In genomic region chr1:90203783-90204690, GRCm38 (mm10) we compare ENCODE assay signal across 8 mouse cellular contexts. TPM values are rescaled to one million over a fixed set of nuclear protein-coding genes. Genes with fewer than 3 reads are reported as not detected.
DNase-seq lines count a peak whose midpoint lies in the region; ATAC-seq and TF ChIP-seq lines count a peak whose summit lies in the region.

TSS of gene Ackr3 (plus strand) at chr1:90203980.

- H3K27ac ChIP-seq in cerebellum, adult 2 months (ENCODE audit: insufficient read depth, low read length): no peak within 1 kb of the TSS
- H3K27ac ChIP-seq in forebrain, embryonic 16.5 days (ENCODE audit: low read length): peak within 1 kb of the TSS; percentile 85
- H3K27ac ChIP-seq in liver, embryonic 15.5 days (replicated peaks): no peak within 1 kb of the TSS
- peak within 1 kb of the TSS; percentile 71 for H3K27ac ChIP-seq in neural tube, embryonic 15.5 days (replicated peaks)

- H3K27me3 ChIP-seq in C2C12 (ENCODE audit: control insufficient read depth, insufficient read depth, insufficient read length): no peaks in the 10 kb centered on the region
- no peaks in the 10 kb centered on the region; the same call in 1 of the 2 replicates for H3K27me3 ChIP-seq in cerebellum, adult 2 months (ENCODE audit: control insufficient read depth, insufficient read depth, low read length)
- H3K27me3 ChIP-seq in forebrain, embryonic 16.5 days (replicated peaks; ENCODE audit: control insufficient read depth, insufficient read depth, low read length): no peaks in the 10 kb centered on the region; the same call in 1 of the 2 replicates
- H3K27me3 ChIP-seq in liver, embryonic 15.5 days: peaks cover 74% of the 10 kb centered on the region
- H3K27me3 ChIP-seq in neural tube, embryonic 15.5 days (replicated peaks): peaks cover 8% of the 10 kb centered on the region; the same call in 1 of the 2 replicates

- H3K4me2 ChIP-seq in forebrain, embryonic 16.5 days (ENCODE audit: low read length): peak within 1 kb of the TSS; percentile 67
- H3K4me2 ChIP-seq in liver, embryonic 15.5 days: peak within 1 kb of the TSS; percentile 23; the same call in 1 of the 2 replicates
- H3K4me2 ChIP-seq in neural tube, embryonic 15.5 days: peak within 1 kb of the TSS; percentile 63

- peak within 1 kb of the TSS; percentile 82 for H3ac ChIP-seq in C2C12 (ENCODE audit: control insufficient read depth, insufficient read length, low read depth)

- ATAC-seq in forebrain, embryonic 16.5 days: peak; percentile 88
- no peak for ATAC-seq in liver, embryonic 15.5 days (ENCODE audit: insufficient read depth)
- ATAC-seq in neural tube, embryonic 15.5 days (ENCODE audit: low FRiP score): peak; percentile 82

- H3K4me3 ChIP-seq in C2C12 (ENCODE audit: insufficient read depth, poor library complexity, severe bottlenecking): peak within 1 kb of the TSS; percentile 43
- peak within 1 kb of the TSS; percentile 39 for H3K4me3 ChIP-seq in cerebellum, adult 2 months (replicated peaks; ENCODE audit: insufficient read depth, low read depth, low read length)
- H3K4me3 ChIP-seq in forebrain, embryonic 16.5 days (replicated peaks; ENCODE audit: low read length): peak within 1 kb of the TSS; percentile 59
- peak within 1 kb of the TSS; percentile 27 for H3K4me3 ChIP-seq in liver, embryonic 15.5 days (replicated peaks)
- peak within 1 kb of the TSS; percentile 49 for H3K4me3 ChIP-seq in neural tube, embryonic 15.5 days (replicated peaks)

- peak within 1 kb of the TSS; percentile 72 for H3K9ac ChIP-seq in forebrain, embryonic 16.5 days (replicated peaks; ENCODE audit: low read depth, low read length)
- H3K9ac ChIP-seq in liver, embryonic 15.5 days: no peak within 1 kb of the TSS
- peak within 1 kb of the TSS; percentile 47 for H3K9ac ChIP-seq in neural tube, embryonic 15.5 days (replicated peaks)

- DNase-seq in cerebellum, adult 2 months: peak; percentile 64 to 67
- DNase-seq in heart, postnatal 14 days: peak; percentile 85 to 90
- DNase-seq in large intestine, adult 2 months (ENCODE audit: low read depth, low spot score): no peak
- peak; percentile 10 to 25 for DNase-seq in thymus, adult 18-20 months

- TF ChIP-seq POLR2A in cerebellum, adult 2 months (IDR thresholded peaks at IDR 0.05; ENCODE audit: borderline replicate concordance, insufficient read depth, low read length): peak; percentile 39; the same call in 1 of the 2 replicates

- H3K36me3 ChIP-seq in C2C12 (ENCODE audit: control insufficient read depth, insufficient read depth): no peaks in the 10 kb centered on the region
- H3K36me3 ChIP-seq in forebrain, embryonic 16.5 days (ENCODE audit: control insufficient read depth, insufficient read depth): no peaks in the 10 kb centered on the region
- no peaks in the 10 kb centered on the region for H3K36me3 ChIP-seq in liver, embryonic 15.5 days (replicated peaks)
- no peaks in the 10 kb centered on the region for H3K36me3 ChIP-seq in neural tube, embryonic 15.5 days

- peaks cover 52% of the 10 kb centered on the region for H3K79me2 ChIP-seq in C2C12 (ENCODE audit: control insufficient read depth, insufficient read depth)

- peak; percentile 63 for TF ChIP-seq CTCF in C2C12 (IDR thresholded peaks at IDR 0.05; ENCODE audit: control insufficient read depth, insufficient read depth, insufficient read length)
- peak; percentile 62 for TF ChIP-seq CTCF in cerebellum, adult 2 months (IDR thresholded peaks at IDR 0.05; ENCODE audit: borderline replicate concordance, insufficient read depth, low read depth, low read length)

- H3K9me3 ChIP-seq in forebrain, embryonic 16.5 days (ENCODE audit: control insufficient read depth, low read length): no peaks in the 10 kb centered on the region
- H3K9me3 ChIP-seq in liver, embryonic 15.5 days (replicated peaks): no peaks in the 10 kb centered on the region
- H3K9me3 ChIP-seq in neural tube, embryonic 15.5 days (replicated peaks): no peaks in the 10 kb centered on the region

- 16% methylated on average over 19 of the region's 19 CpGs for WGBS in cerebellum, adult 2 months
- WGBS in forebrain, embryonic 16.5 days: 3% methylated on average over 19 of the region's 19 CpGs
- 2% methylated on average over 19 of the region's 19 CpGs for WGBS in large intestine, adult 2 months
- WGBS in liver, embryonic 15.5 days (ENCODE audit: insufficient replicate concordance): 2% methylated on average over 19 of the region's 19 CpGs
- 2% methylated on average over 19 of the region's 19 CpGs for WGBS in neural tube, embryonic 15.5 days

- H3K79me3 ChIP-seq in C2C12 (ENCODE audit: low read depth): peaks cover 42% of the 10 kb centered on the region

- intact Hi-C loops in heart, postnatal 14 days (cut with DNase I): loop anchor here (1.0 to 5.0 kb wide), 6 partner anchors 41 to 384 kb away; no protein-coding TSS in a partner anchor

- H3K4me1 ChIP-seq in cerebellum, adult 2 months (ENCODE audit: control insufficient read depth, insufficient read depth, low read length): peaks cover 23% of the 10 kb centered on the region
- H3K4me1 ChIP-seq in forebrain, embryonic 16.5 days (replicated peaks; ENCODE audit: control insufficient read depth, insufficient read depth, low read length): peaks cover 58% of the 10 kb centered on the region
- no peaks in the 10 kb centered on the region for H3K4me1 ChIP-seq in liver, embryonic 15.5 days (replicated peaks)
- H3K4me1 ChIP-seq in neural tube, embryonic 15.5 days: peaks cover 67% of the 10 kb centered on the region

TF ChIP-seq in C2C12, 6 proteins besides CTCF, POLR2A, EP300 and RAD21:
- TF ChIP-seq USF1 (IDR thresholded peaks at IDR 0.05; ENCODE audit: low read depth) (peak; percentile 70), MYOD1 (IDR thresholded peaks at IDR 0.05; ENCODE audit: control insufficient read depth, insufficient read length, low read depth) (no peak), CEBPB (IDR thresholded peaks at IDR 0.05; ENCODE audit: low read depth) (peak; percentile 32)

RNA-seq across cellular contexts. Expression of gene Ackr3, which starts in this region (rescaled TPM):
- polyA plus RNA-seq in C2C12 (2012; fragmentation: generic; extraction: Trizol): 14.5 TPM
- 16.0 and 17.3 TPM in 2 replicates for polyA plus RNA-seq in cerebellum, adult 2 months (2012; rRNA removed)
- polyA plus RNA-seq in forebrain, embryonic 16.5 days (2015; fragmentation: Nextera tagmentation; extraction: Ambion mirVana): 20.3 and 26.1 TPM in 2 replicates
- total RNA-seq in heart, postnatal 14 days (2021): 10 to 100 TPM; 53.0 to 62.6 TPM
- polyA plus RNA-seq in large intestine, adult 2 months (2012; rRNA removed): 30.3 and 31.5 TPM in 2 replicates
- polyA plus RNA-seq in liver, embryonic 15.5 days (2015; fragmentation: Nextera tagmentation; extraction: Ambion mirVana): 1.5 and 1.7 TPM in 2 replicates
- polyA plus RNA-seq in neural tube, embryonic 15.5 days (2015; fragmentation: Nextera tagmentation; extraction: Ambion mirVana): 7.5 and 7.7 TPM in 2 replicates

Comparison
In these comparisons a context has a peak if more than half of its experiments do, and no peak if none do; other contexts are left out.
1. H3K27ac ChIP-seq: peak in forebrain, embryonic 16.5 days (single experiment) and neural tube, embryonic 15.5 days (single experiment); none in cerebellum, adult 2 months (single experiment) and liver, embryonic 15.5 days (single experiment).
2. Peak in every context shown above with its lines, with median percentiles within 50 percentile points of each other: H3K4me3 ChIP-seq and H3K4me2 ChIP-seq.